Comparison of ENCODE assay signal across 28 mouse cellular contexts in the genomic region with DNA sequence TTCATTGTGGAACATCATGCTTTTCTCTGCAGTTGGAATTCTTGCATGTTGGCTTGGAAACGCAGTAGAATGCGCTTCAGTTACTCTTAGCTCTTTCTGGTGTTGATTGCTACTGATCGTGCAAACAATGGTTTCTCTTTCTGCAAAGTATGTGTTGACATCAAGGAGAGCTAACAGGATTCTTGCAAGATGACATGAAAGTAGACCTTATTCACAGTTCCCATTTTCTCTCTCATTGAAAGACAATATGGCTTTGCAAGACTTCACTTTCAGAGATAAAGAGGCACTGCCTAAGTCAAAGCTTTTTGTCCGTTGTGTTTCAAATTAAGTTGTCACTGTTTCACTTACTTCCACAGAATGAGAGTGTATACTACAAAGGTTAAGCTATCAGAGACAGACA.
"Had no signal": no experiment of that assay in that cellular context is flagged by ENCODE, and none has a peak within 500 bp of the region (broad histone marks: within the 10 kb centered on the region; RNA-seq: fewer than 3 reads in every experiment).

No protein-coding gene starts in this region.

- DNase-seq: gastrocnemius, adult 2 months; gastrocnemius, postnatal 10 days; gastrocnemius, postnatal 25 days; heart, adult 18-20 months; heart, postnatal 10 days; heart, postnatal 4 days; kidney, adult 18-20 months; kidney, adult 8-10 months; kidney, postnatal 10 days; kidney, postnatal 25 days; kidney, postnatal 4 days; liver; liver, embryonic 13.5 days; liver, postnatal 0 days had no signal

- H3K27me3 ChIP-seq: heart, embryonic 12.5 days; hindbrain, embryonic 13.5 days; intestine, embryonic 15.5 days; limb, embryonic 12.5 days; liver, embryonic 13.5 days; liver, embryonic 15.5 days had no signal

- H3K27ac ChIP-seq: gastrocnemius, adult 2 months; heart, embryonic 10.5 days; hindbrain, embryonic 10.5 days; hindbrain, embryonic 13.5 days; intestine, embryonic 15.5 days; layer of hippocampus, adult 2 months; left cerebral cortex, adult 2 months; limb, embryonic 10.5 days; limb, embryonic 12.5 days; liver, embryonic 13.5 days; liver, embryonic 15.5 days had no signal

- H3K4me2 ChIP-seq: heart, embryonic 12.5 days; hindbrain, embryonic 13.5 days; intestine, embryonic 15.5 days; limb, embryonic 12.5 days; liver, embryonic 11.5 days; liver, embryonic 13.5 days; liver, embryonic 15.5 days had no signal

- H3K9ac ChIP-seq: heart, embryonic 12.5 days; hindbrain, embryonic 13.5 days; intestine, embryonic 15.5 days; limb, embryonic 12.5 days; liver, embryonic 13.5 days; liver, embryonic 15.5 days; liver, postnatal 0 days had no signal

- H3K9me3 ChIP-seq: heart, embryonic 10.5 days; heart, embryonic 12.5 days; hindbrain, embryonic 10.5 days; hindbrain, embryonic 13.5 days; intestine, embryonic 15.5 days; limb, embryonic 10.5 days; limb, embryonic 12.5 days; liver, embryonic 13.5 days; liver, embryonic 15.5 days had no signal

- H3K4me3 ChIP-seq: gastrocnemius, adult 2 months; heart, embryonic 10.5 days; heart, embryonic 12.5 days; hindbrain, embryonic 10.5 days; hindbrain, embryonic 13.5 days; intestine, embryonic 15.5 days; layer of hippocampus, adult 2 months; left cerebral cortex, adult 2 months; limb, embryonic 10.5 days; limb, embryonic 12.5 days; liver, embryonic 13.5 days; liver, embryonic 15.5 days had no signal

- H3K4me1 ChIP-seq: hindbrain, embryonic 13.5 days; intestine, embryonic 15.5 days; limb, embryonic 10.5 days; limb, embryonic 12.5 days; liver, embryonic 13.5 days; liver, embryonic 15.5 days had no signal

- ATAC-seq: hindbrain, embryonic 16.5 days; inflammation-experienced regulatory T-cells, adult 6 months; intestine, embryonic 15.5 days; intestine, postnatal 0 days; liver, postnatal 0 days had no signal

- H3K36me3 ChIP-seq: hindbrain, embryonic 10.5 days; intestine, embryonic 15.5 days; limb, embryonic 10.5 days; limb, embryonic 12.5 days; liver, embryonic 13.5 days; liver, embryonic 15.5 days had no signal
